Mouse (Mus musculus) brain, embryonic 14.5 days (tissue): Measurements from ENCODE around the gene Kcmf1.

Experiments
- CTCF ChIP-seq: fragments of 200-500 bp; IDR thresholded peaks from 2 replicates; pipeline ENCODE4 v1.5.1; 2012; ENCODE audit warnings: inconsistent platforms, mild to moderate bottlenecking, moderate library complexity, borderline replicate concordance; ENCODE audit not compliant: insufficient read depth, insufficient read length; ENCODE audit errors: extremely low read depth
- POLR2A ChIP-seq: fragments of 200-500 bp; IDR thresholded peaks from 2 replicates; pipeline ENCODE4 v1.6.1; 2012; ENCODE audit warnings: mild to moderate bottlenecking, inconsistent platforms, borderline replicate concordance; ENCODE audit not compliant: poor library complexity, insufficient read depth, insufficient read length, severe bottlenecking; ENCODE audit errors: extremely low read depth

GRCm38 (mm10) chr6:72831858-72832257 is 67.9 kb downstream of the Kcmf1 start:
- no peak for TF ChIP-seq CTCF
- no peak for TF ChIP-seq POLR2A
